Mouse (Mus musculus): ENCODE measurements at regions not wholly inside any gene's neighbourhood (a gene's known extent, or its start where the extent isn't known, plus 50 kb on each side); places are given as distances from the start of the nearest gene placed in this dataset.

- Histone ChIP-seq H3K4me3 (no peak overlapping the region), H3K27ac (no peak overlapping the region)
- no peak for DNase-seq (ENCODE audit: low spot score in 2 of 2)
- no peak for TF ChIP-seq CTCF (conservative IDR thresholded peaks at IDR 0.05)
Observed at GRCm38 (mm10) chr5:118909756-118910155, 349.3 kb downstream of the Med13l start.

- Histone ChIP-seq H3K4me3 (no peak overlapping the region), H3K27ac (no peak overlapping the region)
- DNase-seq (ENCODE audit: low spot score in 2 of 2) = no peak
- TF ChIP-seq CTCF (conservative IDR thresholded peaks at IDR 0.05) = no peak
Observed at GRCm38 (mm10) chr5:118914191-118914750, 353.8 kb downstream of the Med13l start.

GRCm38 (mm10) chr5:118923357-118923756 lies 362.9 kb downstream of the Med13l start:
- H3K4me3 ChIP-seq = no peak overlapping the region
- DNase-seq (ENCODE audit: low spot score in 2 of 2) = no peak
- no peak for TF ChIP-seq CTCF (conservative IDR thresholded peaks at IDR 0.05)
- no peak overlapping the region for H3K27ac ChIP-seq

- Histone ChIP-seq H3K27ac (no peak overlapping the region), H3K4me3 (no peak overlapping the region)
- no peak for DNase-seq (ENCODE audit: low spot score in 2 of 2)
- peak; percentile 57 for TF ChIP-seq CTCF (conservative IDR thresholded peaks at IDR 0.05)
Observed at GRCm38 (mm10) chr5:118929037-118929436, 368.6 kb downstream of the Med13l start.

- no peak for TF ChIP-seq CTCF (conservative IDR thresholded peaks at IDR 0.05)
- Histone ChIP-seq H3K27ac (no peak overlapping the region), H3K4me3 (no peak overlapping the region)
- DNase-seq (ENCODE audit: low spot score in 2 of 2) = no peak
Observed at GRCm38 (mm10) chr5:118929990-118930501, 369.6 kb downstream of the Med13l start.

- TF ChIP-seq CTCF (conservative IDR thresholded peaks at IDR 0.05) = no peak
- no peak overlapping the region for H3K27ac ChIP-seq
- no peak for DNase-seq (ENCODE audit: low spot score in 2 of 2)
- H3K4me3 ChIP-seq = no peak overlapping the region
Observed at GRCm38 (mm10) chr5:118939336-118940039, 379.0 kb downstream of the Med13l start.

GRCm38 (mm10) chr5:118944256-118944655 lies 383.8 kb downstream of the Med13l start:
- DNase-seq (ENCODE audit: low spot score in 2 of 2) = no peak
- Histone ChIP-seq H3K27ac (no peak overlapping the region), H3K4me3 (no peak overlapping the region)
- TF ChIP-seq CTCF (conservative IDR thresholded peaks at IDR 0.05) = no peak

- H3K4me3 ChIP-seq = no peak overlapping the region
- no peak overlapping the region for H3K27ac ChIP-seq
- no peak for TF ChIP-seq CTCF (conservative IDR thresholded peaks at IDR 0.05)
- DNase-seq (ENCODE audit: low spot score in 2 of 2) = peak in 1 of 2 experiments; percentile 19
Observed at GRCm38 (mm10) chr5:118946090-118946489, 385.6 kb downstream of the Med13l start.

- H3K4me3 ChIP-seq = no peak overlapping the region
- H3K27ac ChIP-seq = no peak overlapping the region
- no peak for TF ChIP-seq CTCF (conservative IDR thresholded peaks at IDR 0.05)
- no peak for DNase-seq (ENCODE audit: low spot score in 2 of 2)
Observed at GRCm38 (mm10) chr5:118946994-118947393, 386.5 kb downstream of the Med13l start.

GRCm38 (mm10) chr5:118948119-118948786 lies 387.8 kb downstream of the Med13l start:
- no peak; the same call in 1 of the 2 replicates for TF ChIP-seq CTCF (conservative IDR thresholded peaks at IDR 0.05)
- H3K27ac ChIP-seq = no peak overlapping the region
- DNase-seq (ENCODE audit: low spot score in 2 of 2) = no peak
- no peak overlapping the region for H3K4me3 ChIP-seq

- no peak for DNase-seq (ENCODE audit: low spot score in 2 of 2)
- TF ChIP-seq CTCF (conservative IDR thresholded peaks at IDR 0.05) = no peak
- no peak overlapping the region for H3K27ac ChIP-seq
- no peak overlapping the region for H3K4me3 ChIP-seq
Observed at GRCm38 (mm10) chr5:118951067-118951466, 390.6 kb downstream of the Med13l start.

GRCm38 (mm10) chr5:118960521-118961001 lies 400.1 kb downstream of the Med13l start:
- DNase-seq (ENCODE audit: low spot score in 2 of 2) = no peak
- no peak for TF ChIP-seq CTCF (conservative IDR thresholded peaks at IDR 0.05)
- no peak overlapping the region for H3K27ac ChIP-seq
- H3K4me3 ChIP-seq = no peak overlapping the region

GRCm38 (mm10) chr5:118961091-118961490 lies 400.6 kb downstream of the Med13l start:
- no peak for TF ChIP-seq CTCF (conservative IDR thresholded peaks at IDR 0.05)
- DNase-seq (ENCODE audit: low spot score in 2 of 2) = no peak
- H3K4me3 ChIP-seq = no peak overlapping the region
- H3K27ac ChIP-seq = no peak overlapping the region

All from layer of hippocampus, adult 2 months (tissue).